ENCODE assay signal across 8 mouse cellular contexts in genomic region chr2:136532033-136532432, GRCm38 (mm10). TPM values are rescaled to one million over a fixed set of nuclear protein-coding genes. Genes with fewer than 3 reads are reported as not detected.
DNase-seq lines count a peak whose midpoint lies in the region; ATAC-seq and TF ChIP-seq lines count a peak whose summit lies in the region.

No protein-coding gene starts in this region.

- H3K27me3 ChIP-seq in E14TG2a.4 (ENCODE audit: insufficient read depth, low read length), result peaks cover 8% of the 10 kb centered on the region
- no peaks in the 10 kb centered on the region for H3K27me3 ChIP-seq in heart, embryonic 11.5 days (ENCODE audit: control insufficient read depth, insufficient read depth, low read length)
- no peaks in the 10 kb centered on the region for H3K27me3 ChIP-seq in limb, embryonic 11.5 days (ENCODE audit: control insufficient read depth, insufficient read depth, low read length)
- H3K27me3 ChIP-seq in midbrain, embryonic 12.5 days, result no peaks in the 10 kb centered on the region
- H3K27me3 ChIP-seq in stomach, embryonic 14.5 days (ENCODE audit: control insufficient read depth, insufficient read depth, low read length), result no peaks in the 10 kb centered on the region

- peak overlapping the region; percentile 65 for H3K9ac ChIP-seq in heart, embryonic 11.5 days (ENCODE audit: low read depth, low read length)
- H3K9ac ChIP-seq in limb, embryonic 11.5 days (ENCODE audit: low read length), result peak overlapping the region; percentile 49
- peak overlapping the region; percentile 58 for H3K9ac ChIP-seq in midbrain, embryonic 12.5 days (replicated peaks)
- H3K9ac ChIP-seq in stomach, embryonic 14.5 days (replicated peaks; ENCODE audit: low read depth, low read length), result peak overlapping the region; percentile 30; the same call in 1 of the 2 replicates

- peak; percentile 97 for ATAC-seq in heart, embryonic 11.5 days (replicated peaks; ENCODE audit: insufficient number of reproducible peaks, low FRiP score, low TSS enrichment)
- peak; percentile 99 for ATAC-seq in limb, embryonic 11.5 days (ENCODE audit: insufficient number of reproducible peaks, low FRiP score, low TSS enrichment, low read depth)
- ATAC-seq in midbrain, embryonic 12.5 days (ENCODE audit: low FRiP score, low read depth), result peak; percentile 100
- peak; percentile 98 for ATAC-seq in stomach, embryonic 14.5 days (ENCODE audit: insufficient number of reproducible peaks, insufficient read depth, low FRiP score, low read depth)

- peak overlapping the region; percentile 66 for H3K4me2 ChIP-seq in heart, embryonic 11.5 days
- H3K4me2 ChIP-seq in limb, embryonic 11.5 days (ENCODE audit: low read depth, severe bottlenecking), result peak overlapping the region; percentile 53
- H3K4me2 ChIP-seq in midbrain, embryonic 12.5 days (replicated peaks), result peak overlapping the region; percentile 53
- H3K4me2 ChIP-seq in stomach, embryonic 14.5 days (replicated peaks; ENCODE audit: low read depth, low read length), result peak overlapping the region; percentile 56

- under 1% methylated on average over 23 of the region's 23 CpGs for WGBS in heart, embryonic 11.5 days (ENCODE audit: insufficient replicate concordance)
- under 1% methylated on average over 23 of the region's 23 CpGs for WGBS in limb, embryonic 11.5 days
- WGBS in midbrain, embryonic 12.5 days, result 1% methylated on average over 23 of the region's 23 CpGs
- under 1% methylated on average over 23 of the region's 23 CpGs for WGBS in stomach, embryonic 14.5 days

- peak; percentile 58 for DNase-seq in fibroblast of lung, adult 2 months (ENCODE audit: low read depth)
- DNase-seq in kidney, adult 9 months, result peak; percentile 61
- DNase-seq in limb, embryonic 11.5 days (ENCODE audit: low spot score), result peak; percentile 85

- H3K9me3 ChIP-seq in E14TG2a.4 (ENCODE audit: low read length), result no peaks in the 10 kb centered on the region
- no peaks in the 10 kb centered on the region for H3K9me3 ChIP-seq in heart, embryonic 11.5 days (replicated peaks; ENCODE audit: control insufficient read depth, low read length)
- no peaks in the 10 kb centered on the region for H3K9me3 ChIP-seq in limb, embryonic 11.5 days (ENCODE audit: control insufficient read depth, low read length)
- no peaks in the 10 kb centered on the region for H3K9me3 ChIP-seq in midbrain, embryonic 12.5 days
- no peaks in the 10 kb centered on the region for H3K9me3 ChIP-seq in stomach, embryonic 14.5 days (ENCODE audit: control insufficient read depth, low read depth, low read length)

- no peaks in the 10 kb centered on the region for H3K36me3 ChIP-seq in E14TG2a.4 (ENCODE audit: insufficient read depth, low read length)
- no peaks in the 10 kb centered on the region for H3K36me3 ChIP-seq in heart, embryonic 11.5 days (ENCODE audit: control insufficient read depth, insufficient read depth, low read length)
- H3K36me3 ChIP-seq in limb, embryonic 11.5 days (ENCODE audit: control insufficient read depth, insufficient read depth, low read length), result no peaks in the 10 kb centered on the region
- H3K36me3 ChIP-seq in midbrain, embryonic 12.5 days, result no peaks in the 10 kb centered on the region
- H3K36me3 ChIP-seq in stomach, embryonic 14.5 days (ENCODE audit: control insufficient read depth, insufficient read depth, low read length), result no peaks in the 10 kb centered on the region

- H3K27ac ChIP-seq in brown adipose tissue, adult 24 weeks (replicated peaks; ENCODE audit: low read depth, low read length), result no peak overlapping the region
- no peak overlapping the region for H3K27ac ChIP-seq in heart, embryonic 11.5 days (ENCODE audit: low read depth, low read length)
- no peak overlapping the region for H3K27ac ChIP-seq in limb, embryonic 11.5 days (replicated peaks; ENCODE audit: low read depth, low read length)
- peak overlapping the region; percentile 56 for H3K27ac ChIP-seq in midbrain, embryonic 12.5 days (replicated peaks)
- H3K27ac ChIP-seq in stomach, embryonic 14.5 days (ENCODE audit: low read length), result no peak overlapping the region

- TF ChIP-seq CTCF in E14TG2a.4 (conservative IDR thresholded peaks at IDR 0.05; ENCODE audit: low read length), result no peak

- no peaks in the 10 kb centered on the region for H3K4me1 ChIP-seq in E14TG2a.4 (replicated peaks; ENCODE audit: low read depth, low read length)
- peaks cover 4% of the 10 kb centered on the region for H3K4me1 ChIP-seq in brown adipose tissue, adult 24 weeks (ENCODE audit: control insufficient read depth, insufficient read depth, insufficient read length, low read length)
- H3K4me1 ChIP-seq in heart, embryonic 11.5 days (ENCODE audit: control insufficient read depth, insufficient read depth, low read length), result no peaks in the 10 kb centered on the region
- H3K4me1 ChIP-seq in limb, embryonic 11.5 days (ENCODE audit: control insufficient read depth, insufficient read depth, low read length), result no peaks in the 10 kb centered on the region
- no peaks in the 10 kb centered on the region for H3K4me1 ChIP-seq in midbrain, embryonic 12.5 days
- no peaks in the 10 kb centered on the region for H3K4me1 ChIP-seq in stomach, embryonic 14.5 days (ENCODE audit: control insufficient read depth, insufficient read depth, low read length)

- peak overlapping the region; percentile 74 for H3K4me3 ChIP-seq in E14TG2a.4 (replicated peaks; ENCODE audit: low read length)
- peak overlapping the region; percentile 56 for H3K4me3 ChIP-seq in brown adipose tissue, adult 24 weeks (ENCODE audit: insufficient read depth, low read depth, low read length)
- H3K4me3 ChIP-seq in heart, embryonic 11.5 days (ENCODE audit: low read depth, low read length), result peak overlapping the region; percentile 54
- peak overlapping the region; percentile 54 for H3K4me3 ChIP-seq in limb, embryonic 11.5 days (ENCODE audit: low read depth, low read length)
- H3K4me3 ChIP-seq in midbrain, embryonic 12.5 days, result peak overlapping the region; percentile 55
- H3K4me3 ChIP-seq in stomach, embryonic 14.5 days (ENCODE audit: low read depth, low read length), result peak overlapping the region; percentile 46

RNA-seq across cellular contexts. Expression of gene Ankef1, which starts 30.3 kb away (rescaled TPM):
- 132 and 191 TPM in 2 replicates for polyA plus RNA-seq in brown adipose tissue, adult 24 weeks (2012; ENCODE audit: insufficient read depth, insufficient read length, missing spikeins)
- 0.10 and 0.20 TPM in 2 replicates for polyA plus RNA-seq in heart, embryonic 11.5 days (2014; fragmentation: Nextera tagmentation; extraction: Ambion mirVana)
- polyA plus RNA-seq in limb, embryonic 11.5 days (2014; fragmentation: Nextera tagmentation; extraction: Ambion mirVana), result 0.33 and 0.55 TPM in 2 replicates
- 0.65 and 0.88 TPM in 2 replicates for polyA plus RNA-seq in midbrain, embryonic 12.5 days (2016; fragmentation: Nextera tagmentation; extraction: Ambion mirVana)
- polyA plus RNA-seq in stomach, embryonic 14.5 days (2014; fragmentation: Nextera tagmentation; extraction: Ambion mirVana), result 0.62 and 0.63 TPM in 2 replicates

Comparison
In these comparisons a context has a peak if more than half of its experiments do, and no peak if none do; other contexts are left out.
1. RNA of gene Ankef1, which starts 30.3 kb away (polyA plus RNA-seq): 132 to 191 TPM in brown adipose tissue, adult 24 weeks; 0.65 to 0.88 TPM in midbrain, embryonic 12.5 days, 0.62 to 0.63 TPM in stomach, embryonic 14.5 days, 0.33 to 0.55 TPM in limb, embryonic 11.5 days and 0.10 to 0.20 TPM in heart, embryonic 11.5 days; every median in the first group is over 10 times any median in the second.
2. Peak in every context shown above with its lines, with median percentiles within 50 percentile points of each other: H3K4me3 ChIP-seq, DNase-seq, ATAC-seq, H3K4me2 ChIP-seq and H3K9ac ChIP-seq.